Comparison of ENCODE assay signal across 14 mouse cellular contexts in the genomic region with DNA sequence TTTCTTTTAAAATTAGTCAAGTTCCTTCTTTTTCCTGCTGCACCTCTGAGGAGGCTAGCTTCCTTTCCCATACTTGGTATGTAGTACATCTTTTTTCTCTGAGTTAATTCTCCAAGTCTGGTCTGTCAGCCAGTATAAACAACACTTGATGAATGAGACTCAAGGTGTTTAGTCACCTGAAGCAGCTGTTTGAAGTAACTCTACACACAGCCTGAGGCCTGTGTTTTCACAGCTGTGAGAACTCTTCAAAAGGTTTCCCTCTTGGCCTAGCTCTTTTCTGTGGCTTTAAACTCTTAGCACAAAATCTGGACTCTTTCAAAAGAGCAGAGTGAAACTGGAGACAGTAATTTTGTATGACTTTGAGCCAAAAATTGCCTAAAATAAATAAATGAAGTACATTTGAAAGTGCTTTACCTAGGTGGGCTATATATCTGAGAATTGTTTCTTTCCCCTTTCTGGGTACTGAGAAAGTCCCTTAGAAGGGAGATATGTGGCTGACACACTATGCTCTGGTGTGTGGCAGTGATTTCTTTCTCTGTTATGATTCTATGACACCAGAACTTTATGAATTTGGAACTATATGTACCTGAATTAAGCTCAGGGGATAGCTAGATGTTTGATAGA.
DNase-seq lines count a peak whose midpoint lies in the region; ATAC-seq lines count a peak whose summit lies in the region.
"Had no signal": no experiment of that assay in that cellular context is flagged by ENCODE, and none has a peak within 500 bp of the region (broad histone marks: within the 10 kb centered on the region; RNA-seq: fewer than 3 reads in every experiment).

No protein-coding gene starts in this region.

- H3K4me2 ChIP-seq in kidney, embryonic 14.5 days (replicated peaks; ENCODE audit: low read depth, low read length), result no peak overlapping the region
- no peak overlapping the region for H3K4me2 ChIP-seq in neural tube, embryonic 11.5 days (ENCODE audit: low read depth)
- no peak overlapping the region for H3K4me2 ChIP-seq in neural tube, embryonic 15.5 days
- H3K4me2 ChIP-seq: liver, embryonic 15.5 days; midbrain, embryonic 12.5 days had no signal

- no peaks in the 10 kb centered on the region for H3K9me3 ChIP-seq in kidney, embryonic 14.5 days (ENCODE audit: control insufficient read depth, low read length)
- no peaks in the 10 kb centered on the region for H3K9me3 ChIP-seq in neural tube, embryonic 11.5 days (ENCODE audit: control insufficient read depth, low read length)
- no peaks in the 10 kb centered on the region for H3K9me3 ChIP-seq in neural tube, embryonic 15.5 days (replicated peaks)
- H3K9me3 ChIP-seq: liver, embryonic 15.5 days; midbrain, embryonic 12.5 days had no signal

- no peak overlapping the region for H3K9ac ChIP-seq in kidney, embryonic 14.5 days (ENCODE audit: low read depth, low read length)
- no peak overlapping the region for H3K9ac ChIP-seq in neural tube, embryonic 11.5 days (ENCODE audit: low read length)
- no peak overlapping the region for H3K9ac ChIP-seq in neural tube, embryonic 15.5 days (replicated peaks)
- H3K9ac ChIP-seq: liver, embryonic 15.5 days; midbrain, embryonic 12.5 days had no signal

- H3K36me3 ChIP-seq in kidney, embryonic 14.5 days (ENCODE audit: control insufficient read depth, insufficient read depth, low read length), result no peaks in the 10 kb centered on the region
- no peaks in the 10 kb centered on the region for H3K36me3 ChIP-seq in neural tube, embryonic 11.5 days (ENCODE audit: control insufficient read depth, insufficient read depth, low read length)
- H3K36me3 ChIP-seq in neural tube, embryonic 15.5 days, result no peaks in the 10 kb centered on the region
- H3K36me3 ChIP-seq: liver, embryonic 15.5 days; midbrain, embryonic 12.5 days had no signal

- H3K27ac ChIP-seq in kidney, embryonic 14.5 days (ENCODE audit: low read depth, low read length), result no peak overlapping the region
- H3K27ac ChIP-seq in neural tube, embryonic 11.5 days (ENCODE audit: low read depth, low read length), result no peak overlapping the region
- no peak overlapping the region for H3K27ac ChIP-seq in neural tube, embryonic 15.5 days (replicated peaks)
- H3K27ac ChIP-seq: liver, embryonic 15.5 days; midbrain, embryonic 12.5 days had no signal

- H3K4me1 ChIP-seq in kidney, embryonic 14.5 days (ENCODE audit: control insufficient read depth, insufficient read depth, low read length), result no peaks in the 10 kb centered on the region
- no peaks in the 10 kb centered on the region for H3K4me1 ChIP-seq in neural tube, embryonic 11.5 days (ENCODE audit: control insufficient read depth, insufficient read depth, low read length)
- no peaks in the 10 kb centered on the region for H3K4me1 ChIP-seq in neural tube, embryonic 15.5 days
- H3K4me1 ChIP-seq: liver, embryonic 15.5 days; midbrain, embryonic 12.5 days had no signal

- no peaks in the 10 kb centered on the region for H3K27me3 ChIP-seq in kidney, embryonic 14.5 days (ENCODE audit: control insufficient read depth, insufficient read depth, low read length)
- H3K27me3 ChIP-seq in neural tube, embryonic 11.5 days (ENCODE audit: control insufficient read depth, insufficient read depth, low read length), result no peaks in the 10 kb centered on the region
- H3K27me3 ChIP-seq in neural tube, embryonic 15.5 days (replicated peaks), result no peaks in the 10 kb centered on the region
- H3K27me3 ChIP-seq: liver, embryonic 15.5 days; midbrain, embryonic 12.5 days had no signal

- ATAC-seq in kidney, embryonic 14.5 days (ENCODE audit: low FRiP score, low TSS enrichment), result peak; percentile 85
- no peak for ATAC-seq in neural tube, embryonic 11.5 days (ENCODE audit: insufficient read depth, low FRiP score, low TSS enrichment)
- ATAC-seq in neural tube, embryonic 15.5 days (ENCODE audit: low FRiP score), result no peak
- ATAC-seq: activated CD4-positive, CD25-positive, alpha-beta regulatory T cell, adult 4 months had no signal

- H3K4me3 ChIP-seq in kidney, embryonic 14.5 days (ENCODE audit: low read length), result no peak overlapping the region
- H3K4me3 ChIP-seq in neural tube, embryonic 11.5 days (ENCODE audit: low read depth, low read length), result no peak overlapping the region
- H3K4me3 ChIP-seq in neural tube, embryonic 15.5 days (replicated peaks), result no peak overlapping the region
- H3K4me3 ChIP-seq: liver, embryonic 15.5 days; midbrain, embryonic 12.5 days had no signal

- no peak for DNase-seq in kidney, postnatal 14 days
- DNase-seq in neural tube, embryonic 11.5 days (ENCODE audit: low spot score), result peak; percentile 16
- peak; percentile 1 for DNase-seq in fat pad, adult 2 months (ENCODE audit: extremely low read depth, low read depth, low spot score)
- DNase-seq in frontal cortex, postnatal 36 days (ENCODE audit: low spot score in 2 of 2), result no peak
- DNase-seq in heart, adult 9 months (ENCODE audit: low spot score in 2 of 2), result no peak
- DNase-seq in adrenal gland, postnatal 25 days, result no peak
- DNase-seq: cerebellum, adult 2 months; heart, adult 18-20 months; kidney, adult 11 months had no signal

Comparison
In these comparisons a context has a peak if more than half of its experiments do, and no peak if none do; other contexts are left out.
1. DNase-seq: peak in neural tube, embryonic 11.5 days (single experiment) and fat pad, adult 2 months (single experiment); none in kidney, postnatal 14 days (single experiment), frontal cortex, postnatal 36 days (0 of 2), heart, adult 9 months (0 of 2) and adrenal gland, postnatal 25 days (single experiment).